Mouse (Mus musculus) hindbrain, embryonic 12.5 days (tissue): Measurements from ENCODE around the gene Ppp1r3d. TPM values are rescaled to one million over a fixed set of nuclear protein-coding genes. Genes with fewer than 3 reads are reported as not detected.
A peak's percentile ranks its signal among the peaks of the same experiment; 100 is the strongest.

ENCODE experiments used
- ATAC-seq: fragments of 200-750 bp; cut with Nextera tagmentation; 2 replicates; pipeline ENCODE4 v1.8.0; 2017; ENCODE audit warnings: moderate TSS enrichment; ENCODE audit not compliant: low FRiP score
- H3K27ac ChIP-seq: fragments of 300-500 bp; sonication (generic); 2 replicates; pipeline ENCODE4 v1.5.1; 2016; ENCODE audit warnings: mild to moderate bottlenecking
- H3K27me3 ChIP-seq: fragments of 300-500 bp; sonication (generic); 2 replicates; pipeline ENCODE4 v1.6.1; 2016; ENCODE audit warnings: mild to moderate bottlenecking
- H3K36me3 ChIP-seq: fragments of 300-500 bp; sonication (generic); 2 replicates; pipeline ENCODE4 v1.6.1; 2016; ENCODE audit warnings: mild to moderate bottlenecking
- H3K4me1 ChIP-seq: fragments of 300-500 bp; sonication (generic); 2 replicates; pipeline ENCODE4 v1.6.1; 2016
- H3K4me2 ChIP-seq: fragments of 300-500 bp; sonication (generic); replicated peaks from 2 replicates; pipeline ENCODE4 v1.6.1; 2016; ENCODE audit warnings: mild to moderate bottlenecking
- H3K4me3 ChIP-seq: fragments of 300-500 bp; sonication (generic); 2 replicates; pipeline ENCODE4 v1.5.1; 2016; ENCODE audit warnings: mild to moderate bottlenecking
- H3K9ac ChIP-seq: fragments of 300-500 bp; sonication (generic); 2 replicates; pipeline ENCODE4 v1.6.1; 2016; ENCODE audit warnings: mild to moderate bottlenecking, moderate library complexity
- H3K9me3 ChIP-seq: fragments of 300-500 bp; sonication (generic); replicated peaks from 2 replicates; pipeline ENCODE4 v1.6.1; 2016; ENCODE audit warnings: mild to moderate bottlenecking
- WGBS: fragments of 180-500 bp; shearing (Covaris S2); methylation state at CpG from one replicate; pipeline ENCODE4 v1.1.7; 2016; 5-methylcytosine and 5-hydroxymethylcytosine counted together
- polyA plus RNA-seq: library from polyadenylated mRNA; unstranded; fragments of >200 nt; fragmentation: Nextera tagmentation; extraction: Ambion mirVana; gene quantifications from 2 replicates; pipeline ENCODE4 v1.2.1, GENCODE M21; 2016

Ppp1r3d gene
- polyA plus RNA-seq, result 3.4 and 4.0 TPM in 2 replicates

DNA sequence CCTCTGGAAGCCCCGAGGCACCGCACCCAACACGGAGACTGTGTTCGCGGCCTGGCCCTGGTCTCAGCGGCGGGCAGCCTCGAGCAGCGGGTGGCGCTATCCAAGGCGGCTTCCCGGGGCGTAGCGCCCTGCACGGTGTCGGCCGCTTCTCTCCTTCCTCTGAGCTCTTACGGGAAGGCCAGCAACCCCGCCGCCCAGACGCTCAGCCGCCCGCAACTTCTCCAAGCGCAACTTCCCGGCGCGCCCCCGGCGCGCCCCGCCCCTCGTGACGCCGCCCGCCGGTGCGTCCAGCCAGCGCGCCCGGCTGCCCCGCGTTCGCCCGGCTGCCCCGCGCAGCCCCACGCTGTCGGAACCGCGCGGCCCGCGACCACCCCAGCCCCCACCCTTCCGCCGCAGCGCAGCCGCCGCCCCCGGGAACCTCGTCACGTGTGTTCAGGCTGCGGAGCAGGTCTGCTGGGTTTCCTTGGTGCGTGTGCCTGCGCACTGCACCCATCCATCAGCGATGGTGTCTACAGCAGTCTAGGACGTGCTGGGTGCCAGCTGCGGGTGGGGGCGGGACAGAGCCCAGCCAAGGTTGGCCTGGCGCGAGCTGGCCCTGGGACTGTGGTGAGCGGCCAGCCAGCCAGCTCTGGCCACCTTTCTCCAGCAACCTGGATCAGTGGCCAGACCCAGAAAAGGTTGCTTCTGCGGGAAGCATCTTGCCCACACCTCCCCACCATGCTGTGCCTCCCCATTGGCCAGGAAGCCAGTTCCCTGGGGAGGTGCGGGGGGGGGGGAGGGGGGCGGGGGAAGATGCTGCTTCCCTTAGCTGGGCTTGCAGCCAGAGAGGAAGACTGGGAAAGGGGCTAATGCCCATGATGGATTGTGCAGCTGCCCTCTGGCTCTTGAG lies at the start of gene Ppp1r3d, which contains the start of gene Fam217b:
Gene Ppp1r3d, minus strand, starts transcription at position 212 of the 889 bp plus-strand sequence.
Gene Fam217b, plus strand, starts transcription at position 264 of the 889 bp plus-strand sequence.
- Histone ChIP-seq H3K27me3 (peaks cover 21% of the 10 kb centered on the region), H3K27ac (peak within 1 kb of the TSS; percentile 84)
- WGBS, result under 1% methylated on average over 59 of the region's 74 CpGs

DNA sequence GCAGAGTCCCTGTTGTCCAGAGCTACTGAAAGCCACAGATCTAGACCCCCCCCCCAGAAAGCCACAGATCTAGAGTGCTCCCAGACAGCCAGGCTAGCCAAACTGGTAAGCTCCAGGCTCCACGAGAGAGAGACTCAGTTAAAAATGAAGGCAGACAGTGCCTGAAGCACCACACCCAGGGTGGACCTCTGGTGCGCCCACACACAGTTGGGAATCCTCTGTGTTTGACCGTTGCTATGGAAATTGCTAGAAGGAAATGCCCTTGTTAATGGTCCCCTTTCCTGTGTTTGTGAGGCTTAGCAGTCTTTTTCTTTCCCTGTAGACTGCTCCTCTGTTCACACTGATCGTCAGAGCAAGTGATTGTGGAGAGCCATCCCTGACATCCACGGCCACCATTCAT lies 46.1 kb upstream of the Ppp1r3d start:
- ATAC-seq, result no peak
- Histone ChIP-seq H3K4me1 (peaks cover 3% of the 10 kb centered on the region; the same call in 1 of the 2 replicates), H3K27ac (no peak overlapping the region), H3K36me3 (no peaks in the 10 kb centered on the region), H3K9ac (no peak overlapping the region), H3K4me2 (no peak overlapping the region), H3K27me3 (no peaks in the 10 kb centered on the region), H3K4me3 (no peak overlapping the region), H3K9me3 (no peaks in the 10 kb centered on the region)
- 64% methylated on average over 5 of the region's 5 CpGs for WGBS

More for the DNA sequence above, at the start of gene Ppp1r3d, which contains the start of gene Fam217b:
- Histone ChIP-seq H3K4me3 (peak within 1 kb of the TSS; percentile 72), H3K36me3 (no peaks in the 10 kb centered on the region), H3K9ac (peak within 1 kb of the TSS; percentile 74), H3K9me3 (no peaks in the 10 kb centered on the region), H3K4me2 (peak within 1 kb of the TSS; percentile 98), H3K4me1 (peaks cover 26% of the 10 kb centered on the region)
- ATAC-seq, result peak; percentile 92

DNA sequence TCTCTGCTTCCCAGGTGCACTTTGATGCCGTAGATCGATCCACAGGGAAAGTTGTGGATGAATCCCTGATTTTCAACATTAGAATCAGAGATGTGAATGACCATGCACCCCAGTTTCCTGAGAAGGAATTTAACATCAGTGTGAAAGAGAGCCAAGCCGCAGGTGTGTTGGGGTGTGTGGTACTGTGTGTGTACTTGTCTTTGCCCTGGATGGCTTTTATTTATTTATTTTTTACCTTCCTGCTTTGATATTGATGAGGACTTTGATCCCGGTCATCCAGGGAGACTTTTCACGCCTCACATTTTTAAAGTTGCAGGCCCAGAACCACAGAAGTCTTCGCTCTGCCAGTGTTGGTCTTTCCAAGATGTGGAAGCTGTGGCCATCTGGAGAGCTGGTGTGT lies 43.1 kb upstream of the Ppp1r3d start:
- ATAC-seq, result no peak

GRCm38 (mm10) chr2:178454664-178455516 lies 40.6 kb upstream of the Ppp1r3d start:
- WGBS, result 49% methylated on average over 17 of the region's 17 CpGs
- Histone ChIP-seq H3K36me3 (no peaks in the 10 kb centered on the region), H3K27me3 (no peaks in the 10 kb centered on the region), H3K9ac (no peak overlapping the region), H3K9me3 (no peaks in the 10 kb centered on the region), H3K4me2 (peak overlapping the region; percentile 24; the same call in 1 of the 2 replicates), H3K4me3 (no peak overlapping the region), H3K27ac (peak overlapping the region; percentile 68), H3K4me1 (peaks cover 9% of the 10 kb centered on the region; the same call in 1 of the 2 replicates)
- 0 out of 2 replicates have a peak, but pooled peaks have one; percentile 35 for ATAC-seq

More for the DNA sequence above, 43.1 kb upstream of the Ppp1r3d start:
- no peak overlapping the region for H3K4me3 ChIP-seq
- no peak overlapping the region for H3K9ac ChIP-seq
- H3K4me1 ChIP-seq, result peaks cover 9% of the 10 kb centered on the region; the same call in 1 of the 2 replicates
- H3K36me3 ChIP-seq, result no peaks in the 10 kb centered on the region
- H3K4me2 ChIP-seq, result no peak overlapping the region
- 91% methylated on average over 6 of the region's 6 CpGs for WGBS
- no peaks in the 10 kb centered on the region for H3K9me3 ChIP-seq
- H3K27me3 ChIP-seq, result no peaks in the 10 kb centered on the region
- H3K27ac ChIP-seq, result no peak overlapping the region

DNA sequence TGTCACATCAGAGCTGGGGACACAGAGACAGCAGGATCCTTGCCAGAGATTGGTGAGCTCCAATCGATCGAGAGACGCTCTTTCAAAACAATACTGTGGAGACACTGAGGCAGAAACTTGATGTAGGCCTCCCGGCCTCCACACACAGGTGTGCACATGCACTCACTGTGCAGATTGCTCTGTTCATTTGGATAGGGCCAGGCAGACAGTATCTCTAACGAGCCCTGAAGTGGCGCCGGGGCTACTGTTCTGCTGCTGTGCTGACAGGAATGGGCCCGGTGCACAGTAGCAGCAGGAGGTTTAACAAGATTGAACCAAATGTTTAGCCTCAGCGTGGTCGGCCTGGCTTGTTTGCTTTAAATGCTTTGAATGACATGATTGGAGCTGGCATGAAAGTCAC lies 36.7 kb upstream of the Ppp1r3d start:
- H3K27ac ChIP-seq, result no peak overlapping the region
- peaks cover 9% of the 10 kb centered on the region; the same call in 1 of the 2 replicates for H3K4me1 ChIP-seq

GRCm38 (mm10) chr2:178450236-178450635 lies 36.0 kb upstream of the Ppp1r3d start:
- Histone ChIP-seq H3K4me1 (peaks cover 5% of the 10 kb centered on the region; the same call in 1 of the 2 replicates), H3K27me3 (no peaks in the 10 kb centered on the region), H3K9ac (no peak overlapping the region), H3K27ac (no peak overlapping the region), H3K4me3 (no peak overlapping the region), H3K36me3 (no peaks in the 10 kb centered on the region), H3K4me2 (no peak overlapping the region), H3K9me3 (no peaks in the 10 kb centered on the region)
- WGBS, result 14% methylated on average over 2 of the region's 2 CpGs
- no peak for ATAC-seq

More for the DNA sequence above, 36.7 kb upstream of the Ppp1r3d start:
- Histone ChIP-seq H3K4me2 (no peak overlapping the region), H3K36me3 (no peaks in the 10 kb centered on the region), H3K27me3 (no peaks in the 10 kb centered on the region), H3K9me3 (no peaks in the 10 kb centered on the region), H3K4me3 (no peak overlapping the region), H3K9ac (no peak overlapping the region)
- WGBS, result 68% methylated on average over 10 of the region's 10 CpGs
- ATAC-seq, result no peak

- WGBS, result 84% methylated on average over 4 of the region's 4 CpGs
These were observed 35.1 kb upstream of the Ppp1r3d start for GRCm38 (mm10) chr2:178449386-178449785.

DNA sequence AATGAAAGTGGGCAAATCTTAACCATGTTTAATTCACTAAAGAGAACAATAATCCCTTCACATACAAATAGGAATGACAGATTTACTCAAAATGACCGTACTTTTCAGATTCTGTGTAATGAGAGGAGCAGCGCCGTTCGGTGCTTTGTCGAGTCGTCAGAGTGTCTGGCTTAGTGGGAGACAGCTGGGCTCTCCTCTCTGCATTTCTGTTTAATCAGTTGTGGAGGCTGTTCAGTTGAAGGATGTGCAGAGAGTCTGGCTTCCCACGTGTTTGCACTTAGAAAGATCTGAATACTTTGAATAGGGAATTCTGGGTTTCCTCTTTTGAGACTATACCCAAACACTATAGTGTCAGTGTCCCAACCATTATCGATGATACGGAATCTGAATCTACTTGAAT lies 23.0 kb upstream of the Ppp1r3d start:
- Histone ChIP-seq H3K27me3 (no peaks in the 10 kb centered on the region), H3K27ac (no peak overlapping the region), H3K4me3 (no peak overlapping the region), H3K36me3 (no peaks in the 10 kb centered on the region), H3K9me3 (no peaks in the 10 kb centered on the region), H3K9ac (no peak overlapping the region), H3K4me1 (no peaks in the 10 kb centered on the region), H3K4me2 (no peak overlapping the region)
- ATAC-seq, result no peak
- 55% methylated on average over 9 of the region's 9 CpGs for WGBS

More at GRCm38 (mm10) chr2:178449386-178449785, 35.1 kb upstream of the Ppp1r3d start:
- H3K27ac ChIP-seq, result no peak overlapping the region
- H3K4me3 ChIP-seq, result no peak overlapping the region
- no peak for ATAC-seq
- H3K27me3 ChIP-seq, result no peaks in the 10 kb centered on the region
- no peaks in the 10 kb centered on the region for H3K4me1 ChIP-seq
- H3K36me3 ChIP-seq, result no peaks in the 10 kb centered on the region
- H3K9ac ChIP-seq, result no peak overlapping the region
- no peaks in the 10 kb centered on the region for H3K9me3 ChIP-seq
- no peak overlapping the region for H3K4me2 ChIP-seq

GRCm38 (mm10) chr2:178433903-178434302 lies 19.6 kb upstream of the Ppp1r3d start:
- H3K27me3 ChIP-seq, result no peaks in the 10 kb centered on the region
- no peak overlapping the region for H3K9ac ChIP-seq
- no peak overlapping the region for H3K4me2 ChIP-seq
- WGBS, result 87% methylated on average over 2 of the region's 2 CpGs
- no peaks in the 10 kb centered on the region for H3K9me3 ChIP-seq
- H3K27ac ChIP-seq, result no peak overlapping the region
- no peaks in the 10 kb centered on the region for H3K36me3 ChIP-seq
- no peak overlapping the region for H3K4me3 ChIP-seq
- H3K4me1 ChIP-seq, result 0 out of 2 replicates have a peak, but pooled peaks cover 2% of the 10 kb centered on the region
- no peak for ATAC-seq

DNA sequence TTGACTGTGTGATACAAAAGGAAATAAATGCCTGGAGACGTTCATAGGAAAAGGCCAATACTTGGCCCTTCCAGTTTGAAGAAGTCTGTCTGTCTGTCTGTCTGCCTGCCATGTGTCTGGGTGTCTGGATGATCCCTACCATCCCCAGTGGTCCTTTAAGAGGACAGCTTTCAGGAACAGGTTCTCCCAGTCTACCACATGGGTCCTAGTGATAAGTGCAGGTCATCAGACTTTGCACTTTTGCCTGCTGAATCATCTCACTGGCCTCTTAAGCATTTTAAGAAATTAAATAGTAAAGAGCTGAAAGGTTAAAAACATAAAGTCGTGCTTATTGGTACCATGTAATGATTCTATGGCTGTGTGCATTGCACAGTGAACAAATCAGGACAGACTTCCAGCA lies 19.2 kb upstream of the Ppp1r3d start:
- Histone ChIP-seq H3K27me3 (no peaks in the 10 kb centered on the region), H3K4me1 (0 out of 2 replicates have a peak, but pooled peaks cover 2% of the 10 kb centered on the region), H3K27ac (no peak overlapping the region), H3K36me3 (no peaks in the 10 kb centered on the region), H3K4me2 (no peak overlapping the region), H3K4me3 (no peak overlapping the region), H3K9ac (no peak overlapping the region), H3K9me3 (no peaks in the 10 kb centered on the region)
- WGBS, result 75% methylated on average over 2 of the region's 2 CpGs
- no peak for ATAC-seq

DNA sequence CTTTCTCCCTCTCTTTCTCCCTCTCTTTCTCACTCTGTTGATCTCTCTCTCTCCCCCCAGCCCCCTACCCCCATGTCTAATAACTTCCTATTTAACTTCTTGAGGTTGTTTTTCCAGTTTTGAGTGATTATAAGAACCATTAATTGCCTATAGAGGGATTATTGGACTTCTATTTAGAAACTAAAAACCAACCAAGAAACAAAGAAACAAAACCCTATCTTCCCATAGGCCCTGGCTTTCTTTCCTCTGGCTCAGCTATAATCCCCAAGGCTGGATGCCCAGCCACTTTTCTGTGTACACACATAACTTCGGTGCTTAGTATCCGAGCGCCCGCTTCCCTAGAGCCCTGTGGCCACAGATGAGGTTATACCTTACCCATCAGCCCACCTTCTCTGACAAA lies 16.0 kb upstream of the Ppp1r3d start, which contains the start of gene Cdh26:
Gene Cdh26, plus strand, starts transcription at position 301 of the 400 bp plus-strand sequence.
- Histone ChIP-seq H3K4me3 (no peak within 1 kb of the TSS), H3K27me3 (no peaks in the 10 kb centered on the region), H3K27ac (no peak within 1 kb of the TSS), H3K9me3 (no peaks in the 10 kb centered on the region), H3K9ac (no peak within 1 kb of the TSS), H3K4me1 (0 out of 2 replicates have a peak, but pooled peaks cover 2% of the 10 kb centered on the region), H3K36me3 (no peaks in the 10 kb centered on the region), H3K4me2 (no peak within 1 kb of the TSS)
- ATAC-seq, result no peak
- WGBS, result 96% methylated on average over 4 of the region's 4 CpGs

DNA sequence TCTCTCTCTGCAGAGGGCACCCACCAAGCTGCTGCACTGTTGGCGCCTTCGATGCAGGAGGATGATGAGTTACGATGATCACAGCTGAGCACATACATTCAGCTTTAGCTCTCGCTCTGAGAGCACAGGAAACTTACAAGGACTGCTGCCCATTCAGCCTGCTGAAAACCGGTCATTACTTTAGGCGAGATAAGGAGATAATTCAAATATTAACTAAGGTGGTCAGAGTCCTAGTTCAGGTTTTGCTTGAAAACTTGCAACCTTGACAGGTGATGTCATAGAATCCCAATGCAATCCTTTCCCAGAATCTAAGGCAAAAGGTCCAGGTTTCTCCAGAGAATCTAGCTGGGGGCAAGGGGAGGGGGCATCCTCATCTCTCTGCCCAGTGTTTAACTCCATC lies 15.2 kb upstream of the Ppp1r3d start:
- no peaks in the 10 kb centered on the region for H3K36me3 ChIP-seq
- no peak overlapping the region for H3K4me3 ChIP-seq
- no peaks in the 10 kb centered on the region for H3K27me3 ChIP-seq
- no peak overlapping the region for H3K9ac ChIP-seq
- whole genome bisulfite sequencing, result 88% methylated on average over 6 of the region's 6 CpGs
- no peaks in the 10 kb centered on the region for H3K9me3 ChIP-seq
- H3K4me1 ChIP-seq, result 0 out of 2 replicates have a peak, but pooled peaks cover 2% of the 10 kb centered on the region
- no peak overlapping the region for H3K4me2 ChIP-seq
- H3K27ac ChIP-seq, result no peak overlapping the region
- no peak for ATAC-seq
